Mouse (Mus musculus) adrenal gland, adult 2 months (tissue): ENCODE data around the gene 2310079G19Rik. TPM values are rescaled to one million over a fixed set of nuclear protein-coding genes. Genes with fewer than 3 reads are reported as not detected.
A peak's percentile ranks its signal among the peaks of the same experiment; 100 is the strongest.

Experiments
- DNase-seq: peaks from one replicate; pipeline ENCODE4 v3.0.0; 2021
- long read RNA-seq: library from polyadenylated mRNA; stranded (forward); transcript quantifications from one replicate; pipeline ENCODE4 v2.0.0, GENCODE M21; 2021
- polyA plus RNA-seq: library from polyadenylated mRNA; depleted of rRNA; stranded (reverse); fragments of >200 nt; gene quantifications from 2 replicates; pipeline ENCODE4 v1.2.3, GENCODE M21; 2012; rRNA removed
- total RNA-seq, 2 experiments: library from RNA; stranded (reverse); gene quantifications; 2 replicates each; pipeline ENCODE4 v1.2.3; 2021

2310079G19Rik gene
- total RNA-seq (not detected), polyA plus RNA-seq (not detected in 2 replicates)
- long read RNA-seq, result 0 reads

DNA sequence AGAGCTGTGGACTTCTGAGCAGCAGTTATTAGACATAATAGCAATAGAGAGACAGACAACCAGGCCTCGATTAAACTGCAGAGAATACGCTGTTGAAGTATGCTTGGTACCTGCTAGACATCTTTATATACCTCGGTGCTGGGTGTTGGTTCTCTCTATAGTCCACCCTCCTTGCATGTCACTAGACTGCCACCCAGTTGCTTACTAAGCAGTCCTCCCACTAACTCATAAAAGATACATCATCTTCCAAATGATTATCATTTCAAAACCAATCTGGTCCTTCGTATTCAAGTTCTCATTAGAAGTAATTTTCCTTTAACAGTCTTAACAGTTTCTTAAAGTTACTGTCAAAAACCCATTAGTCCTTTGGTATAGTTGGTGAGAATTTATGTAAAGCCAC lies at the start of gene 2310079G19Rik:
Gene 2310079G19Rik (minus strand): TSS at position 101 of the 400 bp plus-strand sequence.
- DNase-seq, result no peak

DNA sequence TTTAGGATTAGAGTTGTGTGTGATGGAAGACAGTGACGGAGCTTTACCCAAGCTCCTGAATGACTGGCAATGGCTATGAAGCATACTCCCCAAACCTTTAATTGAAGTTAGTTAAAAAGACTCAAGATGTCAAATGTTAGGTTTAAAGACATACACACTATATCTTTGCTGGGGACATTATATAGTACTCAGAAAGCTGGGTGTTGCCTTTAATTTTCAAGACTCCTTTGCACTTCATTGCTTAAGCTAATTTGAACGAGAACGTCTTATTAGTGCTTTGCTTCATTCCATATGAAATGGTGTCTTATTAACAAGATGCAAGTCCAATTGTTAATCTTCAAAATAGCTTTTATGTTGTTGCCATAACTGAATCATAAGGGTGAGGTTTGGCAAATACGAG lies 44.1 kb upstream of the 2310079G19Rik start, which contains the start of gene Krtap27-1:
Gene Krtap27-1 (minus strand): TSS at position 101 of the 400 bp plus-strand sequence.
- no peak for DNase-seq

DNA sequence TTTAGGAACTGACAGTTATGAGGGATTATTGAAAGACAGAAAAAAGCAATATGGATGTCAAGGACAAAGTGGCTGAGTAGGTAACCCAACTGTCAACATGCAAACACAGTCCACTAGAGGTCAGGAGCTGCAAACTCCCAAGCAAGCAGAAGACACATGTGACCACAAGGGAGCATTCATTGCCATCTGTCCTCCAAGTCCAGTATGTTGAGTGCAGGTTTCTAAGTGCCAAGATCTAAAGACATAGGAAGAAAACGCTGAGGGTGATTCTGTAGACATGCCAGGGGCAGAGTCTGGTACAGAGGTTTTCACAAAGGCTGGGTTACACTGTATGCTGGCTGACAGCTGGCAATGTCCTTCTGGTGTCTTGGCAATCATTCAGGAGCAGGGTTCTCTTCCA lies 30.0 kb upstream of the 2310079G19Rik start:
- DNase-seq, result no peak

- DNase-seq, result no peak
Observed at GRCm38 (mm10) chr16:88651952-88652351, 24.5 kb upstream of the 2310079G19Rik start.

GRCm38 (mm10) chr16:88651082-88651481 lies 23.6 kb upstream of the 2310079G19Rik start:
- DNase-seq, result no peak

DNA sequence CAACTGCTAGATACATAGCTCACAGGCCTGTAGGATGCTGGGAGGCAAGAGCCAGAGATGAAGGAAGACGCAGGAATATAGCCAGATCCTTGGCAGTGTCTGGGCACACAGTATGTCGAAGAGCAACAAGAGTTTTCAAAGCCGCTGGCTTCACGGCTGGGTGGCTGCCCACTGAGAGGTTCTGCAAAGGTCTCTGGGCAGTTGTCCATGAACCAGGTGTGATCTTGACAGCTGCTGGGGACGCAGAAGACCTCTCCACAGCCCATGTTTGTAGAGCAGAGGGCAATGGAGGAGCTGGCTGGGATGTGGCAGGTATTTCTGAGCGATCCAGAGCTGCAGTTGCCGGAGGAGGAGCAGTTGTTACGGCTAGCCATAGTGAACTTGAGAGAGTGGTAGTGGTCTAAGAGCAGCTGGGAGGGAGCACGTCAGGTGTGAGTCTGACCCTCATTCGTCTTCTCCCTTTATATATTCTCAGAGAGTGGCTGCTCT lies 19.9 kb upstream of the 2310079G19Rik start, which contains the start of gene Krtap26-1:
Gene Krtap26-1 (minus strand): TSS at position 439 of the 489 bp plus-strand sequence.
- no peak for DNase-seq

GRCm38 (mm10) chr16:88646366-88647111 lies 19.1 kb upstream of the 2310079G19Rik start:
- DNase-seq, result no peak

DNA sequence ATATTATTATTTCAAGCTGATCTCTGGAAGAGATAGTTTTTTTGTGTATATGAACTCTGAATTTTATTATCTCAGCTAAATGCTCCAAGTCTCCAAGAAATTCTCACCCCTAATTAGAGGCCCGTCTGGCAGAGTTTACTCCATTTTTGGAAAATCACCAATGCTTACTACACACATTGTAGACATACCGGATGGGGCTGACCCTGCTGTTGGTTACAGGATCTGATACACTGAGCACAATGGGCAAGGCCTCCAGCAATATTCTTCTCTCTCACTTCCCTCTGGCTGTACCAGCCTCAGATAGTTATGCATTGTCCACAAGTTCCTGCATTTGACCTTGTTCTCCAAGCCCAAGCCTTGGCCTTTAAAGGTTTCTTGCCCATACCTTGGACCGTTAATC lies 12.6 kb upstream of the 2310079G19Rik start:
- DNase-seq, result no peak

GRCm38 (mm10) chr16:88635142-88635541 lies 7.7 kb upstream of the 2310079G19Rik start:
- DNase-seq, result peak; percentile 4

- DNase-seq, result no peak
Observed at GRCm38 (mm10) chr16:88631474-88631873, 4.0 kb upstream of the 2310079G19Rik start.

DNA sequence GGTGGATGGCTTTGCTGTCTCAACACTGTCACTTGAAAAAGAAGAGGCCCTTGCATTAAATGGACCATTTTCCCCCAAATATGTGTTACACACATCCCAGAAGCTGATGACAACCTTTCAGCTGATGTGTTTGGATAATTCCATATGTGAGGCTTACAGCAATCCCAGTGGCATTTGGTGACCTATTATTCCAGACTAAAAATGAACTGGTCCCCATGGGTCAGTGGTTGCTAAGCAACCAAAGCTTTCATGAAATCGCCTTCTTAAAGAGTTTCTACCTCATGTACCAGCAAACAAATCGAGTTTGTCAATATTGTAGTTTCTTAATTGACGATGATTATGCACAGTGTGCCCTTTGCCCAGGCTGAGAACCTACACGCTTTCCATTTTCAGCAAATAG lies 14.8 kb downstream of the 2310079G19Rik start:
- no peak for DNase-seq

GRCm38 (mm10) chr16:88611922-88612321 lies 15.5 kb downstream of the 2310079G19Rik start, which contains the start of gene Krtap24-1:
Gene Krtap24-1, minus strand, starts transcription at chr16:88612279.
- DNase-seq, result no peak

GRCm38 (mm10) chr16:88604570-88604969 lies 22.9 kb downstream of the 2310079G19Rik start:
- DNase-seq, result no peak

- DNase-seq, result no peak
Observed at GRCm38 (mm10) chr16:88602464-88602863, 25.0 kb downstream of the 2310079G19Rik start.

- DNase-seq, result no peak
Observed at GRCm38 (mm10) chr16:88600303-88600702, 27.2 kb downstream of the 2310079G19Rik start.

- DNase-seq, result no peak
Observed at GRCm38 (mm10) chr16:88599504-88600237, 27.8 kb downstream of the 2310079G19Rik start.

GRCm38 (mm10) chr16:88592758-88593157 lies 34.7 kb downstream of the 2310079G19Rik start:
- peak; percentile 6 for DNase-seq

DNA sequence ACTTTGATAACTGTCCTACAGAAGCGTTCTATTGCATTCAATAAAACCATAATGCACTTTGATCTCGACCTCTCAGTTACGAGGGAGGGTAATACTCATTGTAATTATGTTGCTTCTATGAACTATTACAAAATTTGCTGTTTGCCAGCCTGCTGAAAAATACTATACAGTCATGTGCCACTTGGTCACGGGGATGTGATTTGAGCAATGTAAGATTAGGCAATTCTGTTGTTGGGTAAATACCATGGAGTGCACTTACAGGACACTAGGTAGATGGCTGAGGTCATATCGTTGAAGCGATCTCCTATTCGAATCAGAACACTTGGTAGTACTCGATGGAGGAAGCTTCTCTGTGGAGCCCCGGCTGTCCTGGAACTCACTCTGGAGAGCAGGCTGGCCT lies 44.1 kb downstream of the 2310079G19Rik start:
- DNase-seq, result no peak
